ENCODE assay signal across 8 mouse cellular contexts in the genomic region with DNA sequence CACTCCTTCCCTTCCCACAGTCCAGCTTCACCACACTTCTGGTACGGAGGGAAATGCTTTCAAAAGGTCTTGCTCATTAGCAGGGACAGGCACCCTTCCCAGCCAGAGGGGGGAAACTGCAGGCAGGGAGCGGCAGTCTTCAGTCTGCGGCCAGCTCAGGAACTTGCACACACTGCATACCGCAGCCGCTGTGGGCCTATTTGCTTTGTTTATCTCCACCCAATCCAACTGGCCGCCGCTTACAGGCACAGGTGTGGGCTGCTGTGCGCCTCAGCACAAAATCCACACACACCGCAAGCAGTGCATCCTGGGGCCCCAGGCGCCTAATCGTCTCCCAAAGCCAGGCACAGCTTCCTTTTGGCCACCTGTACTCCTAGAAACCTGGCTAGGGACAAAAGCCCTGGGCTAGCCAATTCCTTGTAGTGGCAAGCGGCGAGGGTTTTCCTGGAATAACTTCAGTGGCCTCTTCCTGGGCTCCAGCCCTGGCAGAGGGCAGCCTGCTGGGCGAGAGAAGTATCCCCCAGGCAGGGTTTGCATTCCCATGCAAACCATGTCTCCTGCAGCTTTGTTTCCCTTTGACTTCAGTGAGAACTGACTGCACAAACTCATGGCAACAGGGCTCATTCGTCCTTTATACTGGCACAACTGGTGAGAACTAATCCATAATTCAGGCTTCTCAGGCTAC. TPM values are rescaled to one million over a fixed set of nuclear protein-coding genes. Genes with fewer than 3 reads are reported as not detected.
DNase-seq lines count a peak whose midpoint lies in the region; ATAC-seq and TF ChIP-seq lines count a peak whose summit lies in the region.

No protein-coding gene starts in this region.

- no peaks in the 10 kb centered on the region for H3K27me3 ChIP-seq in intestine, embryonic 15.5 days (replicated peaks)

- DNase-seq in urinary bladder, adult 18-20 months (ENCODE audit: low spot score in 2 of 2), result peak; percentile 12 to 27
- DNase-seq in urinary bladder, postnatal 4 days (ENCODE audit: low spot score in 2 of 2), result no peak
- DNase-seq in lung, postnatal 25 days (ENCODE audit: low spot score), result peak; percentile 61
- DNase-seq in adrenal gland, postnatal 10 days, result no peak
- no peak for DNase-seq in spleen, adult 12 weeks (ENCODE audit: low spot score)
- DNase-seq in cerebellum, adult 9-10 months, result no peak
- no peak for DNase-seq in gastrocnemius, adult 2 months

- ATAC-seq in intestine, embryonic 15.5 days, result peak; percentile 89

- no peak overlapping the region for H3K9ac ChIP-seq in intestine, embryonic 15.5 days

- H3K27ac ChIP-seq in intestine, embryonic 15.5 days, result peak overlapping the region; percentile 68
- H3K27ac ChIP-seq in gastrocnemius, adult 2 months, result no peak overlapping the region

- H3K9me3 ChIP-seq in intestine, embryonic 15.5 days, result no peaks in the 10 kb centered on the region

- H3K4me2 ChIP-seq in intestine, embryonic 15.5 days (replicated peaks), result peak overlapping the region; percentile 56

- intact Hi-C loops in gastrocnemius, adult 2 months (cut with DNase I), result no loop called here

- peaks cover 12% of the 10 kb centered on the region; the same call in 1 of the 2 replicates for H3K4me1 ChIP-seq in intestine, embryonic 15.5 days (replicated peaks)

- 16% methylated on average over 15 of the region's 15 CpGs for WGBS in intestine, embryonic 15.5 days

- H3K36me3 ChIP-seq in intestine, embryonic 15.5 days, result no peaks in the 10 kb centered on the region

- TF ChIP-seq CTCF in gastrocnemius, adult 2 months (IDR thresholded peaks at IDR 0.05), result no peak

- peak overlapping the region; percentile 27 for H3K4me3 ChIP-seq in intestine, embryonic 15.5 days (replicated peaks)
- no peak overlapping the region for H3K4me3 ChIP-seq in gastrocnemius, adult 2 months

RNA-seq across cellular contexts. Expression of gene Atp7b, which starts 20.5 kb away (rescaled TPM):
- polyA plus RNA-seq in intestine, embryonic 15.5 days (2015; fragmentation: Nextera tagmentation; extraction: Ambion mirVana), result 4.5 and 5.9 TPM in 2 replicates
- 1 to 10 TPM; 2.8 to 3.9 TPM for total RNA-seq in adrenal gland, postnatal 10 days (2021)
- under 1 TPM in 1 of 2 experiments, not detected in 1; 0.06 TPM for total RNA-seq in gastrocnemius, adult 2 months (2021)

RNA-seq across cellular contexts. Expression of gene Alg11, which starts 20.9 kb away (rescaled TPM):
- 29.6 and 30.6 TPM in 2 replicates for polyA plus RNA-seq in intestine, embryonic 15.5 days (2015; fragmentation: Nextera tagmentation; extraction: Ambion mirVana)
- 10 to 100 TPM; 23.3 to 32.8 TPM for total RNA-seq in adrenal gland, postnatal 10 days (2021)
- 1 to 10 TPM; 6.1 to 7.6 TPM for total RNA-seq in gastrocnemius, adult 2 months (2021)

Comparison
In these comparisons a context has a peak if more than half of its experiments do, and no peak if none do; other contexts are left out.
1. DNase-seq: peak in urinary bladder, adult 18-20 months (2 of 2) and lung, postnatal 25 days (single experiment); none in urinary bladder, postnatal 4 days (0 of 2), adrenal gland, postnatal 10 days (single experiment), spleen, adult 12 weeks (single experiment), cerebellum, adult 9-10 months (single experiment) and gastrocnemius, adult 2 months (single experiment).